Mouse (Mus musculus) embryonic fibroblast, embryonic 13.5 days (primary cell): ENCODE data around the gene Depdc1b. TPM values are rescaled to one million over a fixed set of nuclear protein-coding genes. Genes with fewer than 3 reads are reported as not detected.

ENCODE experiments used
- H3K27ac ChIP-seq: 2 replicates; pipeline ENCODE4 v1.5.1; 2012; ENCODE audit warnings: low read length, control low read depth, inconsistent platforms; ENCODE audit not compliant: insufficient read depth
- H3K4me1 ChIP-seq: 2 replicates; pipeline ENCODE4 v1.6.1; 2011; ENCODE audit warnings: low read length; ENCODE audit not compliant: control insufficient read depth, insufficient read depth
- H3K4me3 ChIP-seq: 2 replicates; pipeline ENCODE4 v1.5.1; 2011; ENCODE audit warnings: mild to moderate bottlenecking, control low read depth, low read length; ENCODE audit not compliant: insufficient read depth
- CTCF ChIP-seq: IDR thresholded peaks from 2 replicates; pipeline ENCODE4 v1.5.1; 2011; ENCODE audit warnings: mild to moderate bottlenecking, control low read depth, low read length, moderate library complexity, borderline replicate concordance; ENCODE audit not compliant: insufficient read depth
- POLR2A ChIP-seq: IDR thresholded peaks from 2 replicates; pipeline ENCODE4 v1.6.1; 2011; ENCODE audit warnings: low read depth, mild to moderate bottlenecking, control low read depth, low read length, moderate library complexity
- polyA plus RNA-seq: library from polyadenylated mRNA; stranded (reverse); fragments of >200 nt; gene quantifications from 2 replicates; pipeline ENCODE4 v1.2.4, GENCODE M21; 2011; ENCODE audit warnings: low read depth; ENCODE audit not compliant: missing spikeins, insufficient read length

Depdc1b gene
- polyA plus RNA-seq: 2.5 and 3.5 TPM in 2 replicates

DNA sequence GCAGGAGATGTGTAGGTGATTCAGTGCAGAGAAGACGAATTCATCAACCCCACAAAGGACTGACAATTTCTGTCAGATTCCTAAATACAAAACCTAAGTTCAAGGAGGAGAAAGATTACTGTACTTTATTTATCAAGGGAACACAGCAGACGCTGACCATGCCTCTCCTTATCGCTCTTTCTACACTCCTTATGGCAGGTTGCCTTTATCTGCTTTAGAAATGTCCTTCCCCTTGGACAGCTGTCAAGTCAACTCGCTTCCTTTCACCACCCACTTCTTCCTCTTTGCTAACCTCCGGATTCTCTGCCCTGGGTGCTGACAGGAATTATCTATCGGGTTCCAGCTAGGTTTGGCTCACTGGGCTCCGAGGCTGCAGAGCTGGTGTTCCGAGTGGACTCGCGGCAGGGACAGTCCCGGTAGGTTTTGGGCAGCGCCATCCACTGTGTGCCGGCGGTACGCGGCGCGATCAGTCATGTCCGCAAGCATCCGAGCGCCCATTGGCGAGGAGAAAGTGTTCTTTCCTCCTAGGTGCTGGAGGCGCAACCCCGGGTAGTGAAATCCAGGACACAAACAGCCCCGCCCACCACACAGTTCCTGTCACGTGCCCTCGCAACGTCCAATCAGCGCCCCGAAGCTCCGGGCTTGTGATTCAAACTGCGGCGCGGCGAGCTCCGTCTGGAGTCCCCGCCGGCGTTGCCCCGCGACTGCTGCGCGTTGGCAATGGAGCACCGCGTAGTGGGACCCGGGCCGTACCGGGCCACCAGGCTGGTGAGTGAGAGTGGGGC lies at the start of gene Depdc1b:
Gene Depdc1b (plus strand): TSS at position 631 of the 785 bp plus-strand sequence.
- Histone ChIP-seq H3K27ac (no peak within 1 kb of the TSS), H3K4me1 (no peaks in the 10 kb centered on the region; the same call in 1 of the 2 replicates), H3K4me3 (peak within 1 kb of the TSS; percentile 67)
- TF ChIP-seq POLR2A: peak; percentile 35
- TF ChIP-seq CTCF: no peak

DNA sequence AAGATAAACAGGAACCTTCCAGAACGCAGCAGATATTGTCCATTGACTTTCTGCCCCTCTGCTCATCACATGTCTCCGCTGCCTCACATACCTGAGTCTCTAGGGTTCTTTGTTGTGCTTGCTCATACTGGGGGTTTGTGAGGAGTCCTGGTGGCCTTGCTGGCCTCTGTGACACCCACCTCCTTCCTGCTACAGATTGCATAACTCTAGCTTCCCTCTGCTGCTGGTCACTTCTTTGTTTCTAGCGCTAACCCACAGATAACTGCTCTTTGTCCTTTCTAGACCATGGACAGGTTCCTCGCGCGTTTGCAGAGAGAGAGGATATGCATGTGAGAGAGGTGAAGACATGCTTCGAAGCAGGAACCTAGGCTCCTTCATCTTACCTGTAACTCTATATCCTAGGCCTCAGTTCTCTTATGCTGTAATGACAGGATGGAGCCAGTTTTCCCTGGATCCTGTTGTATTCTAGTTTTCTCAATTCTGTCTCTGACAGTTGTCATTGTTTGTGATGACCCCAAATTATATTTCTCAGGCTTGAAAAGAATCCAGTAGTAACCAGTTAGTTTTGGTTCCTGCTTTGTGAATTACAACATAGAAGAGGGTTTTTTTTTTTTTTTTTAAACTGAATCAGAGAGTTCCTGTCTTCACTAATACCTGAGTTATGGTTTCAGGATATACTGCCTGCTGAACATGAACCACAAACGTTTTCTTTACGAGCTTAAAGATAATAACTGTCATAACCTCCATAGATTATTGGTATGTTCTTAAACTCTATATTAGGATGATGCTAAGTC lies 48.1 kb upstream of the Depdc1b start:
- Histone ChIP-seq H3K4me1 (no peaks in the 10 kb centered on the region), H3K4me3 (no peak overlapping the region), H3K27ac (no peak overlapping the region)
- no peak for TF ChIP-seq CTCF
- no peak for TF ChIP-seq POLR2A

GRCm38 (mm10) chr13:108271458-108272148 lies 44.5 kb upstream of the Depdc1b start:
- Histone ChIP-seq H3K4me1 (no peaks in the 10 kb centered on the region), H3K27ac (no peak overlapping the region), H3K4me3 (no peak overlapping the region)
- TF ChIP-seq POLR2A (no peak), CTCF (no peak)

GRCm38 (mm10) chr13:108272332-108272731 lies 43.8 kb upstream of the Depdc1b start:
- H3K27ac ChIP-seq: no peak overlapping the region
- H3K4me1 ChIP-seq: no peaks in the 10 kb centered on the region
- no peak overlapping the region for H3K4me3 ChIP-seq
- TF ChIP-seq POLR2A (no peak), CTCF (no peak)

- TF ChIP-seq CTCF: no peak
- TF ChIP-seq POLR2A: no peak
- Histone ChIP-seq H3K4me1 (no peaks in the 10 kb centered on the region), H3K4me3 (no peak overlapping the region), H3K27ac (no peak overlapping the region)
These were observed 43.1 kb upstream of the Depdc1b start for GRCm38 (mm10) chr13:108273034-108273433.

- no peak overlapping the region for H3K27ac ChIP-seq
- H3K4me3 ChIP-seq: no peak overlapping the region
- no peak for TF ChIP-seq CTCF
- H3K4me1 ChIP-seq: no peaks in the 10 kb centered on the region
These were observed 42.7 kb upstream of the Depdc1b start for GRCm38 (mm10) chr13:108273456-108273855.

- H3K27ac ChIP-seq: no peak overlapping the region
- no peak overlapping the region for H3K4me3 ChIP-seq
- H3K4me1 ChIP-seq: no peaks in the 10 kb centered on the region; the same call in 1 of the 2 replicates
- TF ChIP-seq CTCF (no peak), POLR2A (no peak)
These were observed 39.6 kb upstream of the Depdc1b start for GRCm38 (mm10) chr13:108276561-108276960.

DNA sequence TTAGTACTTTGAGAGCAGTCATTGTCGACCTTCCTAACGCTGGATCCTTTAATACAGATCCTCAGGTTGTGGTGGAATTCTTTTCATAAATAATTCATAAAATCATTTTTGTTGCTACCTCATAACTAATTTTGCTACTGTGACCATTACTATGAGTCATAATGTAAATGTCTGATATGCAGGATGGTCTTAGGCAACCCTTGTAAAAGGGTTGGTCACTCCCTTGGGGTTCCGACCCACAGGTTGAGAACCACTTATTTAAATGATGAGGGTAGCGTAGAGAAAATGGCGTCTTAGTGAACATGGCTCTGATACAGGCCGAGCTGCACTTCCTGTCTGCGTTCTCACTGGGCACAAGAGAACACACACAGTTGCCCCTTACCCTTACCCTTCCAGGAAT lies 38.8 kb upstream of the Depdc1b start:
- no peaks in the 10 kb centered on the region; the same call in 1 of the 2 replicates for H3K4me1 ChIP-seq
- H3K27ac ChIP-seq: no peak overlapping the region
- no peak for TF ChIP-seq POLR2A
- no peak for TF ChIP-seq CTCF
- H3K4me3 ChIP-seq: no peak overlapping the region

- no peak overlapping the region for H3K4me3 ChIP-seq
- TF ChIP-seq CTCF (no peak), POLR2A (no peak)
- H3K4me1 ChIP-seq: no peaks in the 10 kb centered on the region; the same call in 1 of the 2 replicates
- H3K27ac ChIP-seq: no peak overlapping the region
These were observed 37.5 kb upstream of the Depdc1b start for GRCm38 (mm10) chr13:108278592-108278991.

- no peaks in the 10 kb centered on the region for H3K4me1 ChIP-seq
- no peak overlapping the region for H3K27ac ChIP-seq
- H3K4me3 ChIP-seq: no peak overlapping the region
- TF ChIP-seq CTCF (no peak), POLR2A (no peak)
These were observed 31.8 kb upstream of the Depdc1b start for GRCm38 (mm10) chr13:108284312-108284711.
